Mouse (Mus musculus) layer of hippocampus, postnatal 10 days (tissue): ENCODE results near the gene B3gnt8. TPM values are rescaled to one million over a fixed set of nuclear protein-coding genes. Genes with fewer than 3 reads are reported as not detected.
"Not testable (repeated sequence)": the region's sequence is repeated elsewhere in the genome, so short reads cannot be mapped to it uniquely, and the experiment has no call there.

Source experiments
- DNase-seq, 2 experiments: peaks; one replicate each; pipeline ENCODE4 v3.0.0; 2021; ENCODE audit warnings: low spot score in 2 of 2
- long read RNA-seq: library from polyadenylated mRNA; stranded (forward); transcript quantifications from one replicate; pipeline ENCODE4 v2.0.0, GENCODE M21; 2023
- total RNA-seq, 2 experiments: library from RNA; stranded (reverse); gene quantifications; 2 replicates each; pipeline ENCODE4 v1.2.3; 2021

The B3gnt8 gene
- total RNA-seq, result 1 to 10 TPM; 2.8 to 3.1 TPM
- long read RNA-seq, partial matches to known transcripts, result 0 of 3 reads
- long read RNA-seq, other reads (novel, unspliced or antisense), result 2 of 3 reads

DNA sequence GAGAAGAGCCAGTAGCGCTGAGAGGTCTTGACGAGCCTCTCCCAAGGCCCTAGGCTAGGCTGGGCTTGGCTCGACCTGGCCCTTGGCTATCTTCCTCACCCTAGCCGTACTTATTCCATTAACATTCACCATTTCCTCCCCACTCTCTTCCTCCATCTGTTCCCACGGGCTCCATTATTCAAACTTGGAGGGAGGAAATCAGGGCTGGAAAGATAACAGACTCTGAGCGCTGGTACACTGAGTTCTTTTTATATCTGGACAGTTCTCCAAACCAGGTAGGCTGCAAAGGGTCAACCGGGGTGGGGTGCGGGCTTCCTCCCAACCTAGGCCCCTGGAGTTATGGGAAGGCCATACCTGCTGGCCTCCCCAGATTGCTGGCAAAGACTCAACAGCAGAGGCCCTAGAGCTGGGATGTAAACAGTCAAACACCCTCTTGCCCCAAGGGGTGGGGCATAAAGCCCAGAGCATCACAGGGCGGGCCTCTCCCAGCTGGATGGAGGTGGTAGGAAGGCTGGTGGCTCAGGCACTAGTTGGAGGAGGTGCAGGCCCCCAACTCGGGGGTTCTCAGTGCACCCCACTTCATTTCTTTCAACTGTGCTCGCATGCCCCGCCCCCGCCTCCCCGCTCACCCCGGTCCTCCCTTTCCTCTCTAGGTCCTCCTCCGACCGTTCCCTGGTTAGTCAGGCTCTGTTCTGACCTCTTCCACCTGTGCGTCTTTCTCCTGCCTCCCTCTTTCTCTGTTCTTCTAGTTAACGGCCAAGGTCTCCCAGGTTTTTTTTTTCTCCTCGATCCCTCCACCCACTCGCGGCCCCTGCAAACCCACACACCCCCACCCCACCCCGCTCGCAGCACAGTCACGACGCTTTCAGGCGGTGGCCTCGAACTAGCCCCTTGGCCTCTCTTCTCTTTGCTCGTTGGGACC is at the start of gene B3gnt8:
Gene B3gnt8 (plus strand): TSS at position 146 of the 922 bp plus-strand sequence.
- peak in 1 of 2 experiments; percentile 25 for DNase-seq

DNA sequence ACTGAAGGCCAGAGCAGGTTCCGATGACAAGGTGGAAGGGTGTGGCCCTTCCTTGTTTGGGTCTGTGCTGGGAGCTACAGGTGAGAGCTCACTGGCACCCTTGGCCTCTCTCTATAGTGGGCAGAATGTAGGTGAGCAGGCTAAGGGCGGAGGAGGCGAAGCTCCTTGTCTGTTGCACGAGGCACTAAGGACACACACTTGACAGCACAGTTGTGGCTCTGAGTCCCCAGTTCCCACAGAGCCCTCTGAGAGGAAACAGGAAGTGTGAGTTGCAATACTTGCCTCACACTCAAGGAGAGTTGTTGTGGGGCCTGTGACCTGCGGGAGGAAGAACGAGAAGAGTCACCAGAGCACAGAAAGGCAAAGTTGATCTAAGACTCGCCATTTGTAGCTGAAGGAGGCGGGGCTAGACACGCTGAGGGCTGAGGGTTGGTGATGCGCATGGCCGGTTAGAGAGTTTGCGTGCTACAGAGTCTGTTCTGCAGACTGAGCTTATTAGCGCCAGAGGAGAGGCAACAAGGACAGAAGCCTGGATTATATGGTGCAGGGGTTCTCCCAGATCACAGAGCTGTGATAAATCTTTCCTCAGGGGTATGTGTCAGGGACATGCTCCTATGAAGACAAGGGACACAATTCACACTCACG is 49.5 kb upstream of the B3gnt8 start:
- not testable (repeated sequence) for DNase-seq

- DNase-seq, result no peak
Observed at GRCm38 (mm10) chr7:25579441-25579840, 47.0 kb upstream of the B3gnt8 start.

GRCm38 (mm10) chr7:25582301-25582810 is 44.1 kb upstream of the B3gnt8 start:
- no peak for DNase-seq

DNA sequence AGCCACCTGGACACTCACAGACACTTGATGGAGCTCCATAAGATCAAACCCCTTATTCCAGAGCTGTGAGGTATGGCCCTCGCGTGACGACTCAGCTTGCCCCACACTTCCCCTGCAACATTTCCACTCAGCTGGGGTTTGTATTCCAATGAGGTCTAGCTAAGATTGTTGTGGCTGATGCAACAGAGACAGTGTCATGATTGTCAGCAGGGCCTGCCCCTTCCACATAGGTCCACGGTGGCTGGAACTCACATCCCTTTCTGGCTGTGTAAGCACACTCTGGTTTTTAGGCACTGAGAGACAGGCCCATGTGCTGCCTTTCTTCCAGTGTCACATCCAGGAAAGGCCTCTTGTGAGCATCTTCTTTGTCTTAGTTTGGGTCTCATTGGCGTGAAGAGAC is 41.8 kb upstream of the B3gnt8 start:
- DNase-seq, result no peak

DNA sequence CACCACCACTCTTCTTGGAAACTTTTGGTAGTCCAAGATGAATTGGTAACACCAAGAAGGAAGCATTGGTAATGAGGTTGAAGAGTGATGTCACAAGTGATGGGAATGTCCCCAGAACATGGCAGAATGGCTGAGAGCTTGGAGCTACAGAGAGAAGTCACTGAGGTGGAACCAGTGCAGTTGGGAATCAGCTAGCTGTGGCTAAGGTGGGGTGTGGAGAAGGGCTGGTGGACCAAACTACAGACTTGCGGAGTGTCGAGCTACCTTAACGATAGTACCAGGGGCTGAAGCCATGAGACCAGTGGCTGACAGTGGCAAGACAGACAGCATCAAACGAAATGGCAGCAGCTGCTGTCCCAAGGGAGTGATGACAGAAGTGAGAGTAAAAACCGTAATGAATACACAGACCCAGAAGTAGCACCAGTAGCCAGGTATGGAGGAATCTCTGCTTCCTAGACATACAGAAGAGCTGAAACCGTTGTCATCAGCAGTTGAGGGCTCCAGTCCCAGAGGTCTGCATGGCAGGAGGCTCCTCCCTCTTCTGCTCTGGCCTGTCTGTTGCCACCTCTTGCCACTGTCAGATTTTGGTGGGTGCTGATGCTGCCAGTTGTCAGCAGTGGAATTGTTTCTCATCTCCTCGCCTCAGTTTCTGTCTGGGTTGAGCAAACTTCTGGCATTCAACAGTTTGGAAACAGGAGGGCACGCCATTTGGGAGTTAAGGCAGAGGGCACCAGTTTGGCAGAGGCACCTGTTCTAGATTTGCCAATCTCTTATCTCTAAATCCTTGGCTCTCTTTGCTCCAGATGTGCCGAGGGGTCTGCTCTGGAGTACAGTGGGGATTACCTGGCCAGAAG is 40.9 kb upstream of the B3gnt8 start:
- DNase-seq, result no peak

- DNase-seq, result no peak
Observed at GRCm38 (mm10) chr7:25591226-25591625, 35.2 kb upstream of the B3gnt8 start.

GRCm38 (mm10) chr7:25593859-25594258 is 32.6 kb upstream of the B3gnt8 start:
- DNase-seq, result no peak

DNA sequence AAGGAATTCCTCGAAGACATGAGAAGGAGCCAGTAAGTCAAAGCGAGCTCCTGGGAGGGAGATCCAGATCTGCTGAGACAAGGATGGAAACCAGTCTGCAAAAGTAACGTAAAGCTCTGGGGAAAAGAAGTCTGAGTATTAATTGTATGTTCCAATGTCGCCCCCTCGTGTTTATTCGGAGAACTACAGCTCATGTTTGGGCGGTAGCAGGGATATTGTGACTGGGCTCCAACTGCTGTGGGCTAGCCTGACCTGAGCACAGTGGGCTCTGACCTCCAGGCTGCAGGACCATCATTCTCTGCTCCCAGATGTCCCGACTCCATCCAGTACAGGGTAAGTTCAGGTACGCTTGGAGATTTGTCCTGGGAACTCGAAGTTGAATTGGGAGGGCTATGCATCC is 26.8 kb upstream of the B3gnt8 start:
- DNase-seq, result peak; percentile 84 to 87

DNA sequence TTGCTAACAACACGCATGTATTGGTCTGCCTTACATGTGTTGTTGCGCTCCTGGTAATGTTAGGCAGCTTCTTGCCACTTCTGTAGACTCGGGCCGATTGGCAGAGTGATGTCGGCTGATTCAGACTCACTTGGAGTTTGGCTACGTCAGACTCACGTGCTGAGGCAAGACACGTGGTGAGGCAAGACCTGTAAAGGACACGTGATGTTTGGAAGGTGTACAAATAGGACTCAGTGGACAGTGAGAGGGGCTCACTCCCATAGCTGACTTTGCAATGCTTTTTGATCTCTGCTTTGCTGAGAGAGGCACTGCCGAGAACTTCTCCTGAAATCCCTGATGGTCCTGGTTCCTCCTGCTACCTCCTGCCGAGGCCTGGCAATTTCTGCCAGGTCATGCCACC is 25.8 kb upstream of the B3gnt8 start:
- no peak for DNase-seq

- no peak for DNase-seq
Observed at GRCm38 (mm10) chr7:25601346-25601745, 25.1 kb upstream of the B3gnt8 start.

DNA sequence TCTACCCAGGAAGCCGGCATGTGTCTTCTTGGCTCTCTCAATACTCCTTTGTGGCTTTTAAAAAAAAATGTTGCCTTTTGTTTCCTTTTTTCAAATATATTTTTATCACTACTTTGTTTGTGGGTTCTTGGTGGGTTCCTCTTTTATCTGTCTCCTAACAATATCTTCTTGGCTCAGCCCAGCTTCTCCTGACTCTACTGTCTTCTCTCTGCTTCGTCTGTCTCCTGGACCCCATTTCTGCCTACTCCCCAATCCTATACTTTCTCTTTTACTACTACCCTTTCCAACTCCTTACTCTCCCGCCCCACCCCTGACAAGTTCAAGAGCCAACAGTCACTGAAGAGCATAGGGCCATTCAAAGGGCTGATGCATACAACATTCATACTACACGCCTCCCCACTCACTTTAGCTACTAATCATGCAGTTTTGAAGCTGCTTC is 19.8 kb upstream of the B3gnt8 start:
- DNase-seq, result no peak

DNA sequence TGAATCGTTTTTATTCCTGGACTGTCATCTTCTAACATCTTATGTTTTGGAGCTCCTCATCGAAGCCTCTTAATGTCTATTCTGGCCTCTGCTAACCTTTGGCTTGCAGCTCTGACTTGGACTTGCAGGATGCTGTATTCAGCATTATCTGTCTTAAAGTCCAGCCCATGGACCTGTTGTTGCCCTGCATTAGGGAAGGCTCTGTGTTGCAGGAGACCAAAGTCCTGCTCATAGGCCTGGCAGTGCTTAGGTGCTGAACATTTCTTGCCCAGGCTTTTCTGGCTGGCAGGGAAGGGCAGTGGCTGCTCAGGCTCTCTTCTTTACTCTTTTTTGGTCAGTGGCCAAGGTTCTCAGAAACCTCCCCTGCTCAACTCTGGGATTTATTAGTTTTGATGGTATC is 19.3 kb upstream of the B3gnt8 start:
- DNase-seq, result no peak

GRCm38 (mm10) chr7:25610056-25610455 is 16.4 kb upstream of the B3gnt8 start:
- no peak for DNase-seq

GRCm38 (mm10) chr7:25611501-25611900 is 15.0 kb upstream of the B3gnt8 start:
- no peak for DNase-seq

DNA sequence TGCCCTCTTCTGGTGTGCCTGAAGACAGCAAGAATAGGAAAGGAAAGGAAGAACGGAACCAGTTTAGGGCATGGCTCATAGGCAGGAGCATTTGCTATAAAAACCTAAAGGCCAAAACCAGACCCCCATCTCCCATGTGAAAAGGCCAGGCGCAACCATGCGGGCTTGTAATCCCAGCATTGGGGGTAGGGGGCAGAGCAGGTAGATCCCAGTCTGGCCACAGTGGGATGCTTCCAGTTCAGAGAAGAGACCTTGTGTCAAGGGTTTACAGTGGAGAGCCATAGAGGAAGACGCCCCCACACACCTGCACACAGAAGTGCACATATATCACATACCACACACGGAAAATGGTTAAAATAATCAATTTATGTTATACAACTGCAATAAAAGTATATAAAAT is 12.4 kb upstream of the B3gnt8 start:
- no peak for DNase-seq

- no peak for DNase-seq
Observed at GRCm38 (mm10) chr7:25614831-25615705, 11.4 kb upstream of the B3gnt8 start.

DNA sequence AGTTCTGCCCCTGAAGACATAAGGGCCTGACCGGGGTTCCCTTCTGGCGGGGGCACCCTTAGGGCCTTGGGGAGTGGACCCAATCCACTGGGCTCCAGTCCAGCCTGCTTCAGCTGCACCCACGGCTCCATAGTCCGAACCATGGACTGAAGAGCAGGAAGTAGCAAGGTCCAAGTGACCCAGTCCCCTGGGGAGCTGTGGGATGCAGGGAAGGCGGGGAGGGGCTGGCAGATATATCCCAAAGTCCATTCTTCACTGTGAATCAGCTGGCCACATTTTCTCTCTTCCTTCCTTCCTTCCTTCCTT is 10.8 kb upstream of the B3gnt8 start, which contains the start of gene Erich4:
Gene Erich4 (minus strand): TSS at position 187 of the 306 bp plus-strand sequence.
- DNase-seq, result no peak

GRCm38 (mm10) chr7:25617376-25618160 is 8.9 kb upstream of the B3gnt8 start:
- peak in 1 of 2 experiments; percentile 8 for DNase-seq
